Mouse (Mus musculus): ENCODE measurements around the gene Gdi2. TPM values are rescaled to one million over a fixed set of nuclear protein-coding genes. Genes with fewer than 3 reads are reported as not detected.

Gene Gdi2
- polyA plus RNA-seq, 1 experiment from 2014 or later, result 398 TPM

- Histone ChIP-seq H3K27me3 (no peaks in the 10 kb centered on the region), H3K4me1 (peaks cover 14% of the 10 kb centered on the region; the same call in 1 of the 2 replicates), H3K4me2 (replicated peaks) (no peak overlapping the region), H3K27ac (replicated peaks) (0 out of 2 replicates have a peak overlapping the region, but pooled peaks have one; percentile 13), H3K4me3 (replicated peaks) (no peak overlapping the region), H3K36me3 (peaks cover 21% of the 10 kb centered on the region), H3K9me3 (replicated peaks) (no peaks in the 10 kb centered on the region), H3K9ac (no peak overlapping the region)
- WGBS, result 87% methylated on average over 6 of the region's 6 CpGs
- no peak for ATAC-seq (ENCODE audit: insufficient number of reproducible peaks, low FRiP score, low TSS enrichment, low read depth)
Observed at GRCm38 (mm10) chr13:3547856-3548255, 10.0 kb downstream of the Gdi2 start.

GRCm38 (mm10) chr13:3563130-3563529 lies 25.3 kb downstream of the Gdi2 start:
- Histone ChIP-seq H3K27me3 (no peaks in the 10 kb centered on the region), H3K27ac (replicated peaks) (no peak overlapping the region), H3K9me3 (replicated peaks) (no peaks in the 10 kb centered on the region), H3K9ac (no peak overlapping the region), H3K36me3 (peaks cover 47% of the 10 kb centered on the region), H3K4me3 (replicated peaks) (no peak overlapping the region), H3K4me1 (no peaks in the 10 kb centered on the region), H3K4me2 (replicated peaks) (no peak overlapping the region)
- no peak for ATAC-seq (ENCODE audit: insufficient number of reproducible peaks, low FRiP score, low TSS enrichment, low read depth)
- 97% methylated on average over 1 of the region's 1 CpGs for WGBS

- Histone ChIP-seq H3K4me3 (replicated peaks) (no peak overlapping the region), H3K4me1 (no peaks in the 10 kb centered on the region), H3K4me2 (replicated peaks) (no peak overlapping the region), H3K9ac (no peak overlapping the region), H3K9me3 (replicated peaks) (no peaks in the 10 kb centered on the region), H3K27ac (replicated peaks) (no peak overlapping the region), H3K36me3 (peaks cover 52% of the 10 kb centered on the region), H3K27me3 (no peaks in the 10 kb centered on the region)
- no peak for ATAC-seq (ENCODE audit: insufficient number of reproducible peaks, low FRiP score, low TSS enrichment, low read depth)
- 82% methylated on average over 2 of the region's 2 CpGs for WGBS
Observed at GRCm38 (mm10) chr13:3563953-3564352, 26.1 kb downstream of the Gdi2 start.

GRCm38 (mm10) chr13:3590789-3591188 lies 52.9 kb downstream of the Gdi2 start:
- no peaks in the 10 kb centered on the region for H3K9me3 ChIP-seq (replicated peaks)
- no peak overlapping the region for H3K4me2 ChIP-seq (replicated peaks)
- no peak overlapping the region for H3K9ac ChIP-seq
- H3K36me3 ChIP-seq, result peaks cover 52% of the 10 kb centered on the region
- H3K27ac ChIP-seq (replicated peaks), result no peak overlapping the region
- H3K4me3 ChIP-seq (replicated peaks), result no peak overlapping the region
- no peak for ATAC-seq (ENCODE audit: insufficient number of reproducible peaks, low FRiP score, low TSS enrichment, low read depth)
- WGBS, result 79% methylated on average over 3 of the region's 3 CpGs
- no peaks in the 10 kb centered on the region for H3K27me3 ChIP-seq
- no peaks in the 10 kb centered on the region for H3K4me1 ChIP-seq

GRCm38 (mm10) chr13:3594311-3594710 lies 56.4 kb downstream of the Gdi2 start:
- Histone ChIP-seq H3K9me3 (replicated peaks) (no peaks in the 10 kb centered on the region), H3K27ac (replicated peaks) (no peak overlapping the region), H3K9ac (no peak overlapping the region), H3K4me1 (no peaks in the 10 kb centered on the region), H3K4me3 (replicated peaks) (no peak overlapping the region), H3K27me3 (no peaks in the 10 kb centered on the region), H3K36me3 (peaks cover 47% of the 10 kb centered on the region), H3K4me2 (replicated peaks) (no peak overlapping the region)
- ATAC-seq (ENCODE audit: insufficient number of reproducible peaks, low FRiP score, low TSS enrichment, low read depth), result no peak
- WGBS, result 87% methylated on average over 1 of the region's 1 CpGs

GRCm38 (mm10) chr13:3596232-3596631 lies 58.4 kb downstream of the Gdi2 start:
- peaks cover 36% of the 10 kb centered on the region for H3K36me3 ChIP-seq
- H3K9me3 ChIP-seq (replicated peaks), result no peaks in the 10 kb centered on the region
- no peak overlapping the region for H3K9ac ChIP-seq
- H3K4me2 ChIP-seq (replicated peaks), result no peak overlapping the region
- 91% methylated on average over 6 of the region's 6 CpGs for WGBS
- no peak overlapping the region for H3K27ac ChIP-seq (replicated peaks)
- no peaks in the 10 kb centered on the region for H3K27me3 ChIP-seq
- no peaks in the 10 kb centered on the region for H3K4me1 ChIP-seq
- ATAC-seq (ENCODE audit: insufficient number of reproducible peaks, low FRiP score, low TSS enrichment, low read depth), result no peak
- no peak overlapping the region for H3K4me3 ChIP-seq (replicated peaks)

- Histone ChIP-seq H3K4me3 (replicated peaks) (peak overlapping the region; percentile 98), H3K27me3 (no peaks in the 10 kb centered on the region), H3K4me1 (0 out of 2 replicates have a peak, but pooled peaks cover 2% of the 10 kb centered on the region), H3K27ac (replicated peaks) (peak overlapping the region; percentile 98), H3K4me2 (replicated peaks) (peak overlapping the region; percentile 68), H3K9me3 (replicated peaks) (no peaks in the 10 kb centered on the region), H3K36me3 (no peaks in the 10 kb centered on the region), H3K9ac (peak overlapping the region; percentile 87)
- no peak for ATAC-seq (ENCODE audit: insufficient number of reproducible peaks, low FRiP score, low TSS enrichment, low read depth)
- 18% methylated on average over 8 of the region's 8 CpGs for WGBS
Observed at GRCm38 (mm10) chr13:3609780-3610117, 71.9 kb downstream of the Gdi2 start.

GRCm38 (mm10) chr13:3610118-3610794 lies 72.4 kb downstream of the Gdi2 start:
- Histone ChIP-seq H3K27me3 (no peaks in the 10 kb centered on the region), H3K4me3 (replicated peaks) (peak overlapping the region; percentile 98), H3K36me3 (no peaks in the 10 kb centered on the region), H3K4me1 (0 out of 2 replicates have a peak, but pooled peaks cover 2% of the 10 kb centered on the region), H3K9ac (peak overlapping the region; percentile 87), H3K27ac (replicated peaks) (peak overlapping the region; percentile 98), H3K9me3 (replicated peaks) (no peaks in the 10 kb centered on the region), H3K4me2 (replicated peaks) (peak overlapping the region; percentile 68)
- peak; percentile 41 for ATAC-seq (ENCODE audit: insufficient number of reproducible peaks, low FRiP score, low TSS enrichment, low read depth)
- under 1% methylated on average over 49 of the region's 50 CpGs for WGBS

- H3K9me3 ChIP-seq (replicated peaks), result no peaks in the 10 kb centered on the region
Observed at GRCm38 (mm10) chr13:3610795-3611438, 73.1 kb downstream of the Gdi2 start, which contains the start of gene Fam208b. Fam208b (minus strand) TSS chr13:3611108.

More at GRCm38 (mm10) chr13:3610795-3611438, 73.1 kb downstream of the Gdi2 start, which contains the start of gene Fam208b:
- Histone ChIP-seq H3K9ac (peak within 1 kb of the TSS; percentile 87), H3K4me1 (0 out of 2 replicates have a peak, but pooled peaks cover 2% of the 10 kb centered on the region), H3K4me2 (replicated peaks) (peak within 1 kb of the TSS; percentile 68), H3K4me3 (replicated peaks) (peak within 1 kb of the TSS; percentile 98), H3K27ac (replicated peaks) (peak within 1 kb of the TSS; percentile 98), H3K36me3 (no peaks in the 10 kb centered on the region), H3K27me3 (no peaks in the 10 kb centered on the region)
- WGBS, result 1% methylated on average over 58 of the region's 58 CpGs
- peak; percentile 100 for ATAC-seq (ENCODE audit: insufficient number of reproducible peaks, low FRiP score, low TSS enrichment, low read depth)
